Mouse (Mus musculus) forebrain, embryonic 12.5 days (tissue): ENCODE measurements around the gene Kmt2a. TPM values are rescaled to one million over a fixed set of nuclear protein-coding genes. Genes with fewer than 3 reads are reported as not detected.
A peak's percentile ranks its signal among the peaks of the same experiment; 100 is the strongest.
"Not testable (repeated sequence)": the region's sequence is repeated elsewhere in the genome, so short reads cannot be mapped to it uniquely, and the experiment has no call there.

ENCODE experiments used
- ATAC-seq: fragments of 200-750 bp; cut with Nextera tagmentation; 2 replicates; pipeline ENCODE4 v1.8.0; 2017; ENCODE audit warnings: moderate TSS enrichment; ENCODE audit not compliant: low FRiP score
- H3K27ac ChIP-seq: fragments of 300-500 bp; sonication (generic); 2 replicates; pipeline ENCODE4 v1.5.1; 2016; ENCODE audit warnings: mild to moderate bottlenecking
- H3K27me3 ChIP-seq: fragments of 300-500 bp; sonication (generic); 2 replicates; pipeline ENCODE4 v1.6.1; 2016; ENCODE audit warnings: mild to moderate bottlenecking
- H3K36me3 ChIP-seq: fragments of 300-500 bp; sonication (generic); replicated peaks from 2 replicates; pipeline ENCODE4 v1.6.1; 2016; ENCODE audit warnings: mild to moderate bottlenecking
- H3K4me1 ChIP-seq: fragments of 300-500 bp; sonication (generic); 2 replicates; pipeline ENCODE4 v1.6.1; 2016
- H3K4me2 ChIP-seq: fragments of 300-500 bp; sonication (generic); 2 replicates; pipeline ENCODE4 v1.6.1; 2016; ENCODE audit warnings: mild to moderate bottlenecking, moderate library complexity
- H3K4me3 ChIP-seq: fragments of 300-500 bp; sonication (generic); replicated peaks from 2 replicates; pipeline ENCODE4 v1.5.1; 2016; ENCODE audit warnings: mild to moderate bottlenecking
- H3K9ac ChIP-seq: fragments of 300-500 bp; sonication (generic); 2 replicates; pipeline ENCODE4 v1.6.1; 2016; ENCODE audit warnings: mild to moderate bottlenecking
- H3K9me3 ChIP-seq: fragments of 300-500 bp; sonication (generic); 2 replicates; pipeline ENCODE4 v1.6.1; 2016
- WGBS: fragments of 180-500 bp; shearing (Covaris S2); methylation state at CpG from one replicate; pipeline ENCODE4 v1.1.7; 2016; 5-methylcytosine and 5-hydroxymethylcytosine counted together
- polyA plus RNA-seq: library from polyadenylated mRNA; unstranded; fragments of >200 nt; fragmentation: Nextera tagmentation; extraction: Ambion mirVana; gene quantifications from 2 replicates; pipeline ENCODE4 v1.2.1, GENCODE M21; 2016

Gene Kmt2a
- polyA plus RNA-seq, 1 experiment from 2014 or later, result 28.3 TPM

DNA sequence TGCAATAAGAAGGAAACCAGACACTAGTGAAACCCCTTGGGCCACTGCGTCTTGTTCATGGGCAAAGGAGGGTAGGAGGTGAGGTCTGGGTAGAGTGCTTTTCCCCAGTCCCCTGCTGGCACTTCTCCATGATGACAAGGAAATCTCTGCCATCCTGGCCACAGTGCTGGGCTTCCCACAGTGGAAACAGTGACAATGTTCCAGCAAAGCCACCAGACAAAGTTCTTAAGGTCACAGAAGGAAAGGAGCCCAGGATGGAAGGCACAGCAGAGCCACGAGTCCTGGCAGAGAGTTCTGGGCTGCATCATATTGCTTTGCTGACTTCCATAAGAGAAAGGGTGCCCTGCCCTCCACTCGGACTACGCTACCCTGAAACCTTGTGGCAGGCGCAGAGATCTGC lies 75.6 kb downstream of the Kmt2a start:
- Histone ChIP-seq H3K4me2 (no peak overlapping the region), H3K9ac (no peak overlapping the region), H3K4me1 (no peaks in the 10 kb centered on the region), H3K36me3 (peaks cover 58% of the 10 kb centered on the region), H3K27me3 (peaks cover 18% of the 10 kb centered on the region), H3K27ac (no peak overlapping the region), H3K9me3 (no peaks in the 10 kb centered on the region), H3K4me3 (no peak overlapping the region)
- ATAC-seq, result no peak
- 93% methylated on average over 5 of the region's 5 CpGs for WGBS

DNA sequence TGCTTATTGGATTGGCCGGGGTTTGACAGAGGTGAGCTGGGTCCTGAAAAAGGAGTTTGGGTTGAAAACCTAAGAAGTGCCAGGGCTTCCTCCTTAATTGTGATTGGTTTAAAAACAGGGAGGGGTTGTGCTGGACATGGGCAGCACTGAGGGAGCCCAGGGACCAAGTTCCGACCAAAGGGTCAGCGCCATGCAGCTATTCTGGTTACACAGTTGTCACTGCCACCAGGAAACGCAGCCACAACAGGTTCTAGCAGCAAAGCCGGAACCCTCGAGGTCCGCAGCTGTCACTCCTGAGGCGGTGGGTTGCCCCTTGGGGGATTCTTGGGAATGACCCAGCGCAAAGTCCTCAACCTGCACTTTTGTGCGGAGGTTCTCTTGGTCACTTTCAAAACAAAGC lies 76.4 kb downstream of the Kmt2a start:
- H3K36me3 ChIP-seq, result peaks cover 50% of the 10 kb centered on the region
- no peak for ATAC-seq
- H3K4me2 ChIP-seq, result no peak overlapping the region
- H3K27ac ChIP-seq, result no peak overlapping the region
- H3K4me3 ChIP-seq, result no peak overlapping the region
- no peaks in the 10 kb centered on the region for H3K9me3 ChIP-seq
- peaks cover 7% of the 10 kb centered on the region; the same call in 1 of the 2 replicates for H3K4me1 ChIP-seq
- H3K27me3 ChIP-seq, result peaks cover 24% of the 10 kb centered on the region
- no peak overlapping the region for H3K9ac ChIP-seq
- WGBS, result 90% methylated on average over 10 of the region's 10 CpGs

DNA sequence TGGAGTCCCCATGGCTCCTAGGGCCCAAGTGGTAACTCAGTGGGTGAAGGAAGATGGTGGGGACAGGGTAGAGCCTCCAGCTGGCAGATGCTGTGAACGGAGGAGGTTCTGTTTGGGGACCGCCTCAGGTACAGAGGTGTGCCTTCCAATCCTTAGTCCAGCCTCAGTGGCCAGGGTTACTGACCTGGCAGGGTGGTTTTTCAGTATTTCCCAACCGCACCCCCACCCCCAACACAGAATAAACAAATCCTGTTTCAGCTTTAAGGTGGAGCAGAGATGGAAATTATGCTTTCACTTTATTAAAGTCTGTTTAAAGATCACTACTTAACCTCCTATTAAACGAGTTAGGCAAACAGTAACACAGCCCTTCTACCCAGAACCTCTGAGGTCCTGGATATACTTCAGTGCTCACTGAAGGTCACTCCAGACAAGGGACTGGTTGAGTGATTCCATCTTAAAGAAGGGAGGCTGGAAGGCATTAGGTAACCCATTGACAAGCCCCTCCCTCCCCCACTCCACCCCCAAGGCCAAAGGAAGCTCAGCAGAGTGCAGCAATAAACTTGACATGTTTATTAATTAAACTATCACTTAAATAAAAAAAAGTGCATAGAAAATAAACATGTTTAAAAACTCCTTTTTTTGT lies 78.2 kb downstream of the Kmt2a start, which contains the start of gene Ttc36:
Ttc36 (minus strand) TSS at position 265 of the 643 bp plus-strand sequence.
- Histone ChIP-seq H3K9ac (no peak within 1 kb of the TSS), H3K4me1 (peaks cover 17% of the 10 kb centered on the region), H3K27me3 (peaks cover 31% of the 10 kb centered on the region), H3K4me2 (no peak within 1 kb of the TSS), H3K27ac (no peak within 1 kb of the TSS), H3K4me3 (no peak within 1 kb of the TSS), H3K36me3 (peaks cover 32% of the 10 kb centered on the region), H3K9me3 (no peaks in the 10 kb centered on the region)
- ATAC-seq, result no peak
- 78% methylated on average over 4 of the region's 4 CpGs for WGBS

DNA sequence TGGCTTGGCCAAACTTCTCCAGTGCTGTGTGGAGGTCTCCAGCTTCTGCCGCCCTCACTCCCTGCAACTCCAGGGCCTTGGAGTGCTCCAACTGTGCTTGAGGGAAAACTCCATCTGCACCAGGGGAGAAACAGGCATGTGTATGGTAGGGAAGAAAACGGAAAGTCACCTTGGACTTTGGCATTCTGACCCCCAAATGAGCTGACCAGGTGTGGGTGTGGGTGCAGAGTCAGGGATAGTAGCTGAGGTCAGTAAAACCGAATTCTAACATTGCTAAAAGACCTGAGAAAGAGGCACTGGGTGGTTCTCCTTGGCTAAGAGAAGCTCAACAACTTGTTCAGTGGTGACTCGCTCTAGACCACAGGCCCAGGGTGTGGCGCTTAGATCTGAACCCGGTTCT lies 79.4 kb downstream of the Kmt2a start:
- no peak overlapping the region for H3K4me2 ChIP-seq
- ATAC-seq, result no peak
- H3K9ac ChIP-seq, result no peak overlapping the region
- H3K27ac ChIP-seq, result no peak overlapping the region
- WGBS, result 85% methylated on average over 6 of the region's 6 CpGs
- H3K4me1 ChIP-seq, result peaks cover 17% of the 10 kb centered on the region
- H3K36me3 ChIP-seq, result peaks cover 19% of the 10 kb centered on the region
- H3K9me3 ChIP-seq, result no peaks in the 10 kb centered on the region
- H3K4me3 ChIP-seq, result no peak overlapping the region
- H3K27me3 ChIP-seq, result peaks cover 37% of the 10 kb centered on the region

DNA sequence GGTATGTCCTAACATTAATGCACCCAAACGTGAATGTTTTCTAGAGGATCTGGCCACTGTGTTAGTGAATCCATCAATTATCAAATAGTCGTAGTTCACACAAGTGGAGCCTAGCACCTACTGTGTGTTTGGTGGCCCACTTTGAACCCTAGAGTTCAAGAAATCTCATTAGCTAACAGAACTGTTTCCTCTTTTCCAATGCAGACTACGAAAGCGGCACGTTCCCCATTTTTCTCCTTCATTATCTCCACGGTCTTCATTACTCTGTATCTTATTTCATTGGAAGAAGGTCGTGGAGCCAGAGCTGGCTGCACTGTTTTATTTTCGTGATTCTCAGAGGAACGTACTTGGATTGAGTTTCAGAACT lies 81.2 kb downstream of the Kmt2a start:
- Histone ChIP-seq H3K4me2 (peak overlapping the region; percentile 85), H3K9ac (peak overlapping the region; percentile 74; the same call in 1 of the 2 replicates), H3K27me3 (peaks cover 45% of the 10 kb centered on the region), H3K27ac (no peak overlapping the region), H3K36me3 (peaks cover 4% of the 10 kb centered on the region), H3K9me3 (no peaks in the 10 kb centered on the region), H3K4me1 (peaks cover 17% of the 10 kb centered on the region), H3K4me3 (peak overlapping the region; percentile 56)
- ATAC-seq, result no peak; the same call in 1 of the 2 replicates
- 39% methylated on average over 9 of the region's 9 CpGs for WGBS

DNA sequence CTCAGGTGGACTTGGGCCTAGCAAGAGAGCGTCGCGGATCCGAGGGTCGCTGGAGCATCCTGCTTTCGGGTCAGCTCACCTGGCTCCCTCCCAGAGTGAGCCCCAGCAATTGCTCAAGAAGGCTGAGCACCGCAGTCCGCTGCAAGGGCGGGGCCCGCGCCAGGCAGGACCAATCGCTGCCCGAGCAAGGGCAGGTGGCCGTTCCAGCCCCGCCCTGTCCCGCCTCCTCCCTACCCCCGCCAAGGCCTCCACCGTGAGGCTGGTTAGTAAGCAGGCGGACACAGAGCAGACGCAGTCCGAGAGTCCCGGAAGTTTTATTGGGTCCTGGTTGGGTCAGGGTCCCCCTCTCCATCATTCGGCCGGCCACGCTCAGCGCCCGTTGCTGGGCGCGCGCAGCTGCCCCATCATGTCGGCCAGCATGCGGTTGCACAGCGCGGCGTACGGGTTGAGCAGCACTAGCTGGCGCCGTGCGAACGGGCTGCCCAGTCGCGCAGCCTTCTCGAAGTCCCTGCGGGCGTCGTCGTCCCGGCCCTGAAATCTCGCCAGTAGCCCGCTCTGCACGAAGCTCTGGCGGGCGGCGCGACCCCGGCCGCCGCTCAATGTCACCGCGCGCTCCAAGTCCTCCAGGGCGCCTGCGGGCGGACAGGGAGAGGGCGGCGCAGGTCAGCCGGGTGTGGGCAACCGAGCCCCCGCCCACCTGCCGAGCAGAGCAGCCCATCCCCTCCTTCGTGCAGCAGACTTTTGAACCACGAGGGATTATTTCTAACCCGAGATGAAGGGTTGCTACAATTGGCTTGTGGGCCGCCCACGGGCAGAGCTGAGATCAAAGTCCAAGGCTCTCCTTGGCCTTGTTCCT lies 81.8 kb downstream of the Kmt2a start, which contains the start of gene Tmem25:
Tmem25 (minus strand) TSS at position 206 of the 856 bp plus-strand sequence.
- H3K4me2 ChIP-seq, result peak within 1 kb of the TSS; percentile 85
- peak within 1 kb of the TSS; percentile 57; the same call in 1 of the 2 replicates for H3K27ac ChIP-seq
- no peaks in the 10 kb centered on the region for H3K36me3 ChIP-seq
- peaks cover 17% of the 10 kb centered on the region for H3K4me1 ChIP-seq
- peak within 1 kb of the TSS; percentile 56 for H3K4me3 ChIP-seq
- peak; percentile 97 for ATAC-seq
- no peaks in the 10 kb centered on the region for H3K9me3 ChIP-seq
- under 1% methylated on average over 75 of the region's 75 CpGs for WGBS
- peaks cover 45% of the 10 kb centered on the region for H3K27me3 ChIP-seq
- peak within 1 kb of the TSS; percentile 74 for H3K9ac ChIP-seq

DNA sequence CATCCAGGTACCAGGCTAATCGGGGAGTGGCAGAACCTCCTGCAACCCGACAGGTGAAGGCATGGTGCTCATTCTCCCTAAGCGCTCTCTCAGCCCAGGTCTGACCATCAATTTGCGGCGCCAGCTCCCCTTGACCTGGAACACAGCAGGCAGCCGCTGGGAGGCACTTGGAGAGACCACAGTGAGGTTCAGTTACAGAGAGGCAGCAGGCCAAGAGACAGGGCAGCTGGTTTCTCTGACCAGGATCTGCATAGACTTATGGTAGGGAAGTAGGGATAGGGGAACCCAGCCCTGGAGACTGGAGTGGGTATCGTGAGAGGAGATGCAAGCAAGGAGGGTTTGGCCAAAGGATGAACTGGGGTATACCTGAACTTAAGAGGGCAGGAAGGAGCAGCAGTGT lies 82.8 kb downstream of the Kmt2a start:
- H3K36me3 ChIP-seq, result no peaks in the 10 kb centered on the region
- no peak for ATAC-seq
- H3K4me3 ChIP-seq, result peak overlapping the region; percentile 56
- no peaks in the 10 kb centered on the region for H3K9me3 ChIP-seq
- H3K4me2 ChIP-seq, result peak overlapping the region; percentile 85
- H3K4me1 ChIP-seq, result peaks cover 17% of the 10 kb centered on the region
- WGBS, result 42% methylated on average over 7 of the region's 7 CpGs
- H3K9ac ChIP-seq, result no peak overlapping the region
- peaks cover 45% of the 10 kb centered on the region for H3K27me3 ChIP-seq
- no peak overlapping the region for H3K27ac ChIP-seq

DNA sequence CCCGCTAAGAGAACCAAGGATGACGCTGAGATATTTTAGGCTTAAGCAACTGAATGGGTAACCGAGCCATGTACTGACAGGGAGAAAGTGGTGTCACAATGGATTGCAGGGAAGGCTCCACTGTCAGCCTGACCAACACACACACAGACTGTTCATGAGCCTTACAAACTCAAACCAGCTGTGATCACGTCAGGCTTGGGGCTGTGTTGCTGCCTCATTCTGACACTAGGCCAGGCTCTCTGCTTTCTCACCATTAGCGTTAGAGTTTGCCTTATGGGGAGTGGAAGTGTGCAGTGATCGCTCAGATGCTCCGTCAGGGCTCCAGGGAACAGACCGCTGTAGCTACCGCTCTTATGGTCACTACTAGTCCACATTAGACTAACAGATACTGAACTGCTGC lies 88.3 kb downstream of the Kmt2a start:
- Histone ChIP-seq H3K4me3 (no peak overlapping the region), H3K27ac (no peak overlapping the region), H3K4me1 (no peaks in the 10 kb centered on the region), H3K9ac (no peak overlapping the region), H3K4me2 (no peak overlapping the region), H3K9me3 (no peaks in the 10 kb centered on the region), H3K36me3 (peaks cover 45% of the 10 kb centered on the region), H3K27me3 (peaks cover 13% of the 10 kb centered on the region)
- no peak for ATAC-seq
- 76% methylated on average over 9 of the region's 9 CpGs for WGBS

DNA sequence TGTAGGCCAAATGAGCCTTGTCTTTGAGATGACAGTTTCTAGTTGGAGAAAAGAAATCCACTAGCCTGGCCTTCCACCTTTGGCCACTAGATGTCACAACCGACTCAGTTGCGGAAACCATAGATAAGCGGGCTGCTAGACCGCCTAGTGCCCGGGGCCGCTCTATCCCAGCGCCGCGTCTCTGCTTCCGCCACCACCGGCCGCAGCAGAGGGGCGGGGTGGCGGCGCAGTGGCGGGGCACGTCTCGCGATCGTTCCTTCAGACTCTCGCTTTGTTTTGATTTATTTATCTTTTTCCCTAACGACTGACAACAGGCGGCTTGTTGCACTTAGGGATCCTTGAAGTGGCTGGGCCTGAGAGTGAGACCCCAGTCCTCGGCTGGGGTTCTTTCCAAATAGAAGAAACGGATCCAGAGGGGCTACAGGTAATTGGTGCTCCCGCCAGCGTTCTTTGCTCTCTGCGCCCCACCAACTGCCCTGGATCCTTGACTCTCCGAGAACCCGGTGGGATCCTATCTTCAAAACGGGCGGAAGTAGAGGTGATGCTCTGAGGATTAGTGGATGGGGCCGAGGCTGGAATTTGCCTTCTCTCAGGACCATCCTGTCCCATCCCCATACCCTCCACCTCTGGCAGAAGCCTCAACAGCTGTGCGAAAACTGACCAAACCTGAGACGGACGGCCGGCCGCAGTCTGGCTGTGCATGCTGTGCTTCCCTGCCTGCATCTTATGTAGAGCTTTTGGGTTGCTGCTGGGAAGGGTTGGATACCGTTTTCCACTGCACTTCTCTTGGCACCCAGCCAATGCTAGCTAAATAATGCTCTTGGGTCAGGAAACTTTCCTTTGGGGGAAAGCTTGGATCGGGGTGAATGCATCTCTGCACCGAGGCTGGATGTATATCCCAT lies 108.1 kb downstream of the Kmt2a start:
- Histone ChIP-seq H3K9ac (peak overlapping the region; percentile 75), H3K4me3 (peak overlapping the region; percentile 76), H3K4me1 (peaks cover 8% of the 10 kb centered on the region), H3K9me3 (no peaks in the 10 kb centered on the region), H3K4me2 (peak overlapping the region; percentile 91), H3K27me3 (no peaks in the 10 kb centered on the region), H3K36me3 (peaks cover 11% of the 10 kb centered on the region), H3K27ac (peak overlapping the region; percentile 84)
- ATAC-seq, result peak; percentile 99
- WGBS, result 1% methylated on average over 41 of the region's 41 CpGs

DNA sequence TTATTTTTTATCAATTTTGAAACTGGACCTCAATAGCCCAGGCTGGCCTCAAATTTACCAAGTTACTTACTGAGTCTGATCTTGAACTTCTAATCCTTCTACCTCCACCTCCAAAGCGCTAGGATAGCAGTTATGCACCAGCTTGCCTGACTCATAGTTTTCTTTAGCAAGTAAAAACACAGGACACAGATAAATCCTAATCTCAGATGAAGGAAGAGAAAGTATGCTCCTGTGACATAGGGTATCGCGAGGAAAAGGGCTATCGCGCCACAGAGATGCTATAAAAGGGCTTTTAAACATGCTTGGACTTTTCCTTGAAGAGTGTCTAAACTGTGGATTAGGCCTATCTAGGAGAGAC lies 108.7 kb downstream of the Kmt2a start:
- 24% methylated on average over 5 of the region's 5 CpGs for WGBS
- Histone ChIP-seq H3K4me2 (no peak overlapping the region), H3K27ac (no peak overlapping the region)

DNA sequence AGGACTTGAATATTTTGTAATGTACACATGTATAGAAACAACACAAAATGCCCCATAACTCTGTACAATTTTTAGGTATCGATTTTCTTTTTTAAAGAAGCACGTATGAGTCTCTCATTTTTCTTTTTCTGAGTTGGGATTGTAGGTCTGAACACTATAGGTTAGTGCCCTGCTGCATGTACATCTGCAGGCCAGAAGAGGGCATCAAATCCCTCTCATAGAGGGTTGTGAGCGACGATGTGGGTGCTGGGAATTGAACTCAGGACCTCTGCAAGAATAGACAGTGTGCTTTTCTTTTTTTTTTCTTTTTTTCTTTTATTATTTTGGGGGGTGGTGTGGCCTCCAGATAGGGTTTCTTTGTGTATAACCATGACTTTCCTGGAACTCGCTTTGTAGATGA lies 109.7 kb downstream of the Kmt2a start:
- Histone ChIP-seq H3K27ac (no peak overlapping the region), H3K27me3 (no peaks in the 10 kb centered on the region), H3K9me3 (no peaks in the 10 kb centered on the region), H3K9ac (no peak overlapping the region), H3K4me3 (no peak overlapping the region), H3K36me3 (peaks cover 11% of the 10 kb centered on the region), H3K4me1 (peaks cover 15% of the 10 kb centered on the region), H3K4me2 (no peak overlapping the region)
- WGBS, result 89% methylated on average over 5 of the region's 5 CpGs
- no peak for ATAC-seq

More for the DNA sequence above, 108.7 kb downstream of the Kmt2a start:
- ATAC-seq, result no peak
- H3K4me1 ChIP-seq, result peaks cover 8% of the 10 kb centered on the region
- no peak overlapping the region for H3K9ac ChIP-seq
- H3K9me3 ChIP-seq, result no peaks in the 10 kb centered on the region
- H3K36me3 ChIP-seq, result peaks cover 11% of the 10 kb centered on the region
- peak overlapping the region; percentile 76 for H3K4me3 ChIP-seq
- H3K27me3 ChIP-seq, result no peaks in the 10 kb centered on the region

DNA sequence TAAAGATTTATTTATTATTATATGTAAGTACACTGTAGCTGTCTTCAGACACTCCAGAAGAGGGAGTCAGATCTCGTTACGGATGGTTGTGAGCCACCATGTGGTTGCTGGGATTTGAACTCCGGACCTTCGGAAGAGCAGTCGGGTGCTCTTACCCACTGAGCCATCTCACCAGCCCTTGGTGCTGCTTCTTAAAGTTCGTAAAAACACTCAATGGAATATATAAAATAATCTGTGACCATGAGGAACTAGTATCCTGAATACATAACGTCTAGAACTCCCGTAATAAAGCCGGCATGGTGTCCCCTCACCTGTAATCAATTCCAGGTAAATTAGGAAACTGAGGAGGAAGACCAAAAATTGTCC lies 113.1 kb downstream of the Kmt2a start:
- H3K27ac ChIP-seq, result 0 out of 2 replicates have a peak overlapping the region, but pooled peaks have one; percentile 98
- H3K27me3 ChIP-seq, H3K9me3 ChIP-seq, ATAC-seq, H3K36me3 ChIP-seq, H3K9ac ChIP-seq: not testable (repeated sequence)
- 0 out of 2 replicates have a peak overlapping the region, but pooled peaks have one; percentile 6 for H3K4me2 ChIP-seq
- H3K4me3 ChIP-seq, result peak overlapping the region; percentile 100; the same call in 1 of the 2 replicates
- WGBS, result 45% methylated on average over 8 of the region's 9 CpGs
- H3K4me1 ChIP-seq, result peaks cover 20% of the 10 kb centered on the region
